9 mouse cellular contexts compared by ENCODE assay signal in the genomic region with DNA sequence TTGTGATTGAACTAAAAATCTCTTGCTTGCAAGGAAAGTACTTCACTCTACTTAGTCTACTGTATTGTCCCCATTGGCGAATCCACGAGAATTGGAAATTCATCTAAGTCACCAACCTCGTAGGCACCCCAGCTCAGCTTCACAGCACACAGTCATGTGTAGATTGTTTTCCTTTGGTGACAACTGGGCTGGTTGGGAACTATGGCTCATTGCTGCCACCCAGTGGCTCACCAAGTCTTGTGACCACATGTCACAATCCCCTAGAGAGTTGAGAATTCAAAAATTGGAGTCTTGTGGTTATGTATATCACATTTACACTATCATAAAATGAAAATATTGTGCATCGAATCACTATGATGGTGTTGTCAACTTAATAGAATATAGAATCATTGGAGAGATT. TPM values are rescaled to one million over a fixed set of nuclear protein-coding genes. Genes with fewer than 3 reads are reported as not detected.
A peak's percentile ranks its signal among the peaks of the same experiment; 100 is the strongest.
DNase-seq lines count a peak whose midpoint lies in the region; ATAC-seq lines count a peak whose summit lies in the region.
"Had no signal": no experiment of that assay in that cellular context is flagged by ENCODE, and none has a peak within 500 bp of the region (broad histone marks: within the 10 kb centered on the region; RNA-seq: fewer than 3 reads in every experiment).

No protein-coding gene starts in this region.

- no peaks in the 10 kb centered on the region for H3K9me3 ChIP-seq in hindbrain, embryonic 14.5 days (ENCODE audit: control insufficient read depth, low read length)
- H3K9me3 ChIP-seq in hindbrain, embryonic 12.5 days (replicated peaks) = no peaks in the 10 kb centered on the region
- H3K9me3 ChIP-seq in embryonic facial prominence, embryonic 14.5 days (ENCODE audit: control insufficient read depth, low read length) = no peaks in the 10 kb centered on the region
- H3K9me3 ChIP-seq: limb, embryonic 13.5 days had no signal

- 57% methylated on average over 4 of the region's 4 CpGs for WGBS in hindbrain, embryonic 14.5 days
- WGBS in hindbrain, embryonic 12.5 days = 61% methylated on average over 4 of the region's 4 CpGs
- 59% methylated on average over 4 of the region's 4 CpGs for WGBS in embryonic facial prominence, embryonic 14.5 days

- no peak overlapping the region for H3K4me3 ChIP-seq in hindbrain, embryonic 14.5 days (replicated peaks; ENCODE audit: low read length)
- H3K4me3 ChIP-seq in hindbrain, embryonic 12.5 days = no peak overlapping the region
- no peak overlapping the region for H3K4me3 ChIP-seq in embryonic facial prominence, embryonic 14.5 days (ENCODE audit: low read depth, low read length)
- H3K4me3 ChIP-seq: limb, embryonic 13.5 days had no signal

- no peak overlapping the region for H3K4me2 ChIP-seq in hindbrain, embryonic 14.5 days (replicated peaks)
- H3K4me2 ChIP-seq in hindbrain, embryonic 12.5 days (replicated peaks) = no peak overlapping the region
- H3K4me2 ChIP-seq in embryonic facial prominence, embryonic 14.5 days (ENCODE audit: low read depth, low read length) = no peak overlapping the region
- H3K4me2 ChIP-seq: limb, embryonic 13.5 days had no signal

- peak; percentile 68 for DNase-seq in hindbrain, embryonic 14.5 days (ENCODE audit: low spot score)
- DNase-seq in CD8-positive naive resting alpha-beta T cell, adult 2 months (ENCODE audit: low read depth in 2 of 2, low spot score in 2 of 2) = peak; percentile 28 to 35
- peak; percentile 69 for DNase-seq in adrenal gland, postnatal 14 days
- DNase-seq in embryonic facial prominence, embryonic 14.5 days (ENCODE audit: low spot score) = peak; percentile 53
- peak; percentile 64 to 89 for DNase-seq in kidney, postnatal 36 days
- peak; percentile 58 for DNase-seq in thymus, postnatal 14 days

- H3K36me3 ChIP-seq in hindbrain, embryonic 14.5 days (replicated peaks; ENCODE audit: control insufficient read depth, insufficient read depth) = no peaks in the 10 kb centered on the region
- no peaks in the 10 kb centered on the region for H3K36me3 ChIP-seq in hindbrain, embryonic 12.5 days
- no peaks in the 10 kb centered on the region for H3K36me3 ChIP-seq in embryonic facial prominence, embryonic 14.5 days (ENCODE audit: control insufficient read depth, insufficient read depth, low read length)
- H3K36me3 ChIP-seq: limb, embryonic 13.5 days had no signal

- no peak overlapping the region for H3K9ac ChIP-seq in hindbrain, embryonic 14.5 days
- no peak overlapping the region for H3K9ac ChIP-seq in hindbrain, embryonic 12.5 days
- H3K9ac ChIP-seq in embryonic facial prominence, embryonic 14.5 days (ENCODE audit: low read depth, low read length) = no peak overlapping the region
- H3K9ac ChIP-seq: limb, embryonic 13.5 days had no signal

- H3K27ac ChIP-seq in hindbrain, embryonic 14.5 days = no peak overlapping the region
- H3K27ac ChIP-seq in hindbrain, embryonic 12.5 days = no peak overlapping the region
- H3K27ac ChIP-seq in embryonic facial prominence, embryonic 14.5 days (replicated peaks; ENCODE audit: low read depth, low read length) = no peak overlapping the region
- H3K27ac ChIP-seq: limb, embryonic 13.5 days had no signal

- H3K4me1 ChIP-seq in hindbrain, embryonic 14.5 days (replicated peaks; ENCODE audit: control insufficient read depth, insufficient read depth, low read length) = no peaks in the 10 kb centered on the region
- no peaks in the 10 kb centered on the region for H3K4me1 ChIP-seq in hindbrain, embryonic 12.5 days
- no peaks in the 10 kb centered on the region for H3K4me1 ChIP-seq in embryonic facial prominence, embryonic 14.5 days (ENCODE audit: control insufficient read depth, insufficient read depth, low read length)
- H3K4me1 ChIP-seq: limb, embryonic 13.5 days had no signal

- H3K27me3 ChIP-seq in hindbrain, embryonic 14.5 days (ENCODE audit: control insufficient read depth, insufficient read depth, low read length) = no peaks in the 10 kb centered on the region
- no peaks in the 10 kb centered on the region for H3K27me3 ChIP-seq in hindbrain, embryonic 12.5 days
- no peaks in the 10 kb centered on the region for H3K27me3 ChIP-seq in embryonic facial prominence, embryonic 14.5 days (replicated peaks; ENCODE audit: control insufficient read depth, insufficient read depth, low read length)

- ATAC-seq in hindbrain, embryonic 14.5 days (ENCODE audit: low FRiP score) = no peak
- ATAC-seq in hindbrain, embryonic 12.5 days (ENCODE audit: low FRiP score) = no peak
- no peak for ATAC-seq in embryonic facial prominence, embryonic 14.5 days (ENCODE audit: low read depth)
- peak; percentile 68 for ATAC-seq in megakaryocyte, adult 5-6 weeks (ENCODE audit: poor library complexity, severe bottlenecking)

RNA-seq across cellular contexts. Expression of a gene that starts 47.1 kb away (rescaled TPM):
- 75.0 and 85.6 TPM in 2 replicates for polyA plus RNA-seq in hindbrain, embryonic 14.5 days (2014; fragmentation: Nextera tagmentation; extraction: Ambion mirVana)
- 50.8 and 59.8 TPM in 2 replicates for polyA plus RNA-seq in hindbrain, embryonic 12.5 days (2016; fragmentation: Nextera tagmentation; extraction: Ambion mirVana)
- total RNA-seq in adrenal gland, postnatal 14 days (2021) = 84.8 and 96.7 TPM in 2 replicates
- polyA plus RNA-seq in embryonic facial prominence, embryonic 14.5 days (2014; fragmentation: Nextera tagmentation; extraction: Ambion mirVana) = 18.3 and 18.6 TPM in 2 replicates
- total RNA-seq in megakaryocyte, adult 5-6 weeks (2015) = 48.6 and 58.3 TPM in 2 replicates
- 28.4 and 29.5 TPM in 2 replicates for total RNA-seq in megakaryocyte, adult 5-6 weeks (2017)

RNA-seq across cellular contexts. Expression of a gene that starts 54.0 kb away (rescaled TPM):
- polyA plus RNA-seq in hindbrain, embryonic 14.5 days (2014; fragmentation: Nextera tagmentation; extraction: Ambion mirVana) = 114 and 129 TPM in 2 replicates
- polyA plus RNA-seq in hindbrain, embryonic 12.5 days (2016; fragmentation: Nextera tagmentation; extraction: Ambion mirVana) = 170 TPM in 2 replicates
- total RNA-seq in adrenal gland, postnatal 14 days (2021) = 131 and 133 TPM in 2 replicates
- 68.1 and 75.1 TPM in 2 replicates for polyA plus RNA-seq in embryonic facial prominence, embryonic 14.5 days (2014; fragmentation: Nextera tagmentation; extraction: Ambion mirVana)
- total RNA-seq in megakaryocyte, adult 5-6 weeks (2015) = 30.3 and 42.9 TPM in 2 replicates
- total RNA-seq in megakaryocyte, adult 5-6 weeks (2017) = 62.0 and 62.8 TPM in 2 replicates
